Mouse (Mus musculus) heart, adult 2 months (tissue): ENCODE measurements around the gene Setdb2. TPM values are rescaled to one million over a fixed set of nuclear protein-coding genes. Genes with fewer than 3 reads are reported as not detected.

ENCODE experiments used
- DNase-seq, 2 experiments: peaks; one replicate each; pipeline ENCODE4 v3.0.0; 2021
- H3K27ac ChIP-seq: fragments of 200-600 bp; 2 replicates; pipeline ENCODE4 v1.8.1; 2022
- H3K27me3 ChIP-seq: fragments of 200-500 bp; 2 replicates; pipeline ENCODE4 v1.6.1; 2012; ENCODE audit warnings: mild to moderate bottlenecking, low read length, inconsistent platforms, mixed read lengths; ENCODE audit not compliant: control insufficient read depth, insufficient read depth
- H3K36me3 ChIP-seq: fragments of 200-500 bp; 2 replicates; pipeline ENCODE4 v1.6.1; 2012; ENCODE audit warnings: low read length, inconsistent platforms; ENCODE audit not compliant: control insufficient read depth, insufficient read depth
- H3K4me1 ChIP-seq: fragments of 200-500 bp; 2 replicates; pipeline ENCODE4 v1.6.1; 2011; ENCODE audit warnings: low read length; ENCODE audit not compliant: control insufficient read depth, insufficient read depth
- H3K4me3 ChIP-seq: fragments of 200-600 bp; 2 replicates; pipeline ENCODE4 v1.8.1; 2022
- H3K79me2 ChIP-seq: fragments of 200-500 bp; replicated peaks from 2 replicates; pipeline ENCODE4 v1.6.1; 2012; ENCODE audit warnings: mild to moderate bottlenecking, inconsistent platforms, low read length, moderate library complexity, mixed read lengths; ENCODE audit not compliant: control insufficient read depth, insufficient read depth
- H3K9ac ChIP-seq: fragments of 200-500 bp; 2 replicates; pipeline ENCODE4 v1.6.1; 2012; ENCODE audit warnings: low read depth, mild to moderate bottlenecking, control low read depth, inconsistent platforms, low read length, mixed read lengths
- CTCF ChIP-seq: fragments of 200-600 bp; IDR thresholded peaks from 2 replicates; pipeline ENCODE4 v1.8.1; 2022; ENCODE audit warnings: antibody characterized with exemption, mild to moderate bottlenecking, moderate library complexity
- EP300 ChIP-seq: fragments of 200-500 bp; IDR thresholded peaks from 2 replicates; pipeline ENCODE4 v1.6.1; 2011; ENCODE audit warnings: low read depth, low read length, control low read depth; ENCODE audit not compliant: insufficient read depth
- POLR2A ChIP-seq: fragments of 200-500 bp; IDR thresholded peaks from 2 replicates; pipeline ENCODE4 v1.6.1; 2011; ENCODE audit warnings: mild to moderate bottlenecking, low read depth, low read length, control low read depth; ENCODE audit not compliant: insufficient read depth
- WGBS: fragments of 180-500 bp; shearing (Covaris S2); methylation state at CpG from one replicate; pipeline ENCODE4 v1.1.7; 2018; 5-methylcytosine and 5-hydroxymethylcytosine counted together
- intact Hi-C: fragments of 180-260 bp; cut with DNase I; formaldehyde crosslinking; loops from one replicate; pipeline ENCODE4 v1.15.1; 2025
- long read RNA-seq: library from polyadenylated mRNA; stranded (forward); transcript quantifications from one replicate; pipeline ENCODE4 v2.0.0, GENCODE M21; 2021
- polyA plus RNA-seq: library from polyadenylated mRNA; depleted of rRNA; stranded (reverse); fragments of >200 nt; gene quantifications from 2 replicates; pipeline ENCODE4 v1.2.3, GENCODE M21; 2012; rRNA removed
- total RNA-seq, 2 experiments: library from RNA; stranded (reverse); gene quantifications; 2 replicates each; pipeline ENCODE4 v1.2.3; 2021

Setdb2 gene
- total RNA-seq = 10 to 100 TPM in 1 of 2 experiments, 1 to 10 TPM in 1; 7.8 to 10.5 TPM
- polyA plus RNA-seq = 1.2 and 4.2 TPM in 2 replicates
- long read RNA-seq, transcript Setdb2-205 (14 exons, 2,995 nt) = major isoform, 5 of 11 reads
- long read RNA-seq, partial matches to known transcripts = 2 of 11 reads
- long read RNA-seq, other reads (novel, unspliced or antisense) = 4 of 11 reads

GRCm38 (mm10) chr14:59440558-59441471 is at the start of gene Setdb2, which contains the start of gene Cab39l:
Gene Setdb2 (minus strand): TSS chr14:59440884.
Gene Cab39l (plus strand): TSS chr14:59440972.
- TF ChIP-seq POLR2A (peak; percentile 94), CTCF (peak; percentile 60), EP300 (peak; percentile 59; the same call in 1 of the 2 replicates)
- WGBS = under 1% methylated on average over 66 of the region's 66 CpGs
- peak within 1 kb of the TSS; percentile 89 for H3K4me3 ChIP-seq
- 0 out of 2 replicates have a peak, but pooled peaks cover 1% of the 10 kb centered on the region for H3K79me2 ChIP-seq
- peaks cover 2% of the 10 kb centered on the region for H3K4me1 ChIP-seq
- no peaks in the 10 kb centered on the region for H3K27me3 ChIP-seq
- intact Hi-C loops = loop anchor here (1.0 kb wide), 1 partner anchor 76 kb away; the partner anchor contains the start of gene Phf11d
- DNase-seq = peak; percentile 97 to 98
- H3K36me3 ChIP-seq = no peaks in the 10 kb centered on the region; the same call in 1 of the 2 replicates
- peak within 1 kb of the TSS; percentile 92 for H3K27ac ChIP-seq
- H3K9ac ChIP-seq = peak within 1 kb of the TSS; percentile 93

- Histone ChIP-seq H3K27ac (no peak overlapping the region), H3K36me3 (no peaks in the 10 kb centered on the region), H3K4me3 (no peak overlapping the region), H3K79me2 (no peaks in the 10 kb centered on the region), H3K27me3 (no peaks in the 10 kb centered on the region), H3K9ac (no peak overlapping the region), H3K4me1 (no peaks in the 10 kb centered on the region)
- DNase-seq = no peak
- WGBS = 90% methylated on average over 4 of the region's 4 CpGs
- intact Hi-C loops = no loop called here
- TF ChIP-seq EP300 (no peak), POLR2A (no peak), CTCF (no peak)
These were observed 44.6 kb upstream of the Setdb2 start for GRCm38 (mm10) chr14:59485247-59485810.

GRCm38 (mm10) chr14:59478699-59479098 is 38.0 kb upstream of the Setdb2 start:
- Histone ChIP-seq H3K4me1 (no peaks in the 10 kb centered on the region; the same call in 1 of the 2 replicates), H3K36me3 (no peaks in the 10 kb centered on the region), H3K79me2 (no peaks in the 10 kb centered on the region), H3K27me3 (no peaks in the 10 kb centered on the region), H3K27ac (peak overlapping the region; percentile 49), H3K9ac (0 out of 2 replicates have a peak overlapping the region, but pooled peaks have one; percentile 20), H3K4me3 (peak overlapping the region; percentile 2; the same call in 1 of the 2 replicates)
- DNase-seq = peak in 1 of 2 experiments; percentile 26
- WGBS = 33% methylated on average over 6 of the region's 6 CpGs
- TF ChIP-seq EP300 (no peak), POLR2A (0 out of 2 replicates have a peak, but pooled peaks have one; percentile 22), CTCF (no peak)
- intact Hi-C loops = no loop called here

GRCm38 (mm10) chr14:59470781-59471180 is 30.1 kb upstream of the Setdb2 start:
- Histone ChIP-seq H3K9ac (no peak overlapping the region), H3K4me3 (no peak overlapping the region), H3K27ac (no peak overlapping the region), H3K36me3 (peaks cover 4% of the 10 kb centered on the region), H3K4me1 (peaks cover 2% of the 10 kb centered on the region), H3K27me3 (no peaks in the 10 kb centered on the region), H3K79me2 (no peaks in the 10 kb centered on the region)
- intact Hi-C loops = no loop called here
- peak in 1 of 2 experiments; percentile 29 for DNase-seq
- no peak for TF ChIP-seq POLR2A
- TF ChIP-seq EP300 = no peak
- TF ChIP-seq CTCF = no peak
- WGBS = 38% methylated on average over 1 of the region's 1 CpGs

- no peak overlapping the region for H3K27ac ChIP-seq
- TF ChIP-seq CTCF = peak; percentile 70
- TF ChIP-seq EP300 = no peak
- no peak overlapping the region for H3K9ac ChIP-seq
- WGBS = 67% methylated on average over 1 of the region's 1 CpGs
- H3K27me3 ChIP-seq = no peaks in the 10 kb centered on the region
- no peak overlapping the region for H3K4me3 ChIP-seq
- H3K36me3 ChIP-seq = peaks cover 4% of the 10 kb centered on the region
- peaks cover 2% of the 10 kb centered on the region for H3K4me1 ChIP-seq
- H3K79me2 ChIP-seq = no peaks in the 10 kb centered on the region
- no peak for DNase-seq
- intact Hi-C loops = loop anchor here (1.0 kb wide), 1 partner anchor 89 kb away; no protein-coding TSS in a partner anchor
These were observed 27.1 kb upstream of the Setdb2 start for GRCm38 (mm10) chr14:59467798-59468197.
